Mouse (Mus musculus) embryonic fibroblast, embryonic 13.5 days (primary cell): ENCODE results near the gene Ugt1a8.

Experiments
- CTCF ChIP-seq: IDR thresholded peaks from 2 replicates; pipeline ENCODE4 v1.5.1; 2011; ENCODE audit warnings: mild to moderate bottlenecking, control low read depth, low read length, moderate library complexity, borderline replicate concordance; ENCODE audit not compliant: insufficient read depth
- POLR2A ChIP-seq: IDR thresholded peaks from 2 replicates; pipeline ENCODE4 v1.6.1; 2011; ENCODE audit warnings: low read depth, mild to moderate bottlenecking, control low read depth, low read length, moderate library complexity

GRCm38 (mm10) chr1:88158430-88158829, 70.8 kb downstream of the Ugt1a8 start:
- no peak for TF ChIP-seq CTCF
- no peak for TF ChIP-seq POLR2A
